Mouse (Mus musculus) midbrain, postnatal 0 days (tissue): Measurements from ENCODE around the gene AL731706.2. TPM values are rescaled to one million over a fixed set of nuclear protein-coding genes. Genes with fewer than 3 reads are reported as not detected.
A peak's percentile ranks its signal among the peaks of the same experiment; 100 is the strongest.

Experiments used
- ATAC-seq: fragments of 200-750 bp; cut with Nextera tagmentation; 2 replicates; pipeline ENCODE4 v1.8.0; 2017; ENCODE audit warnings: moderate number of reproducible peaks, mild to moderate bottlenecking, moderate TSS enrichment, moderate library complexity; ENCODE audit not compliant: low FRiP score
- DNase-seq: peaks from one replicate; pipeline ENCODE4 v3.0.0-alpha.2; 2015; ENCODE audit warnings: low spot score
- H3K27ac ChIP-seq: fragments of 300-500 bp; sonication (generic); 2 replicates; pipeline ENCODE4 v1.5.1; 2014; ENCODE audit warnings: low read depth, mild to moderate bottlenecking, low read length, mixed read lengths
- H3K27me3 ChIP-seq: fragments of 300-500 bp; sonication (generic); 2 replicates; pipeline ENCODE4 v1.6.1; 2014; ENCODE audit warnings: low read length, control low read depth, mixed read lengths; ENCODE audit not compliant: insufficient read depth
- H3K36me3 ChIP-seq: fragments of 300-500 bp; sonication (generic); 2 replicates; pipeline ENCODE4 v1.6.1; 2014; ENCODE audit warnings: low read length, control low read depth, mixed read lengths; ENCODE audit not compliant: insufficient read depth
- H3K4me1 ChIP-seq: fragments of 300-500 bp; sonication (generic); 2 replicates; pipeline ENCODE4 v1.6.1; 2014; ENCODE audit warnings: mild to moderate bottlenecking, control low read depth, antibody characterized with exemption, low read length, mixed read lengths; ENCODE audit not compliant: insufficient read depth
- H3K4me2 ChIP-seq: fragments of 300-500 bp; sonication (generic); 2 replicates; pipeline ENCODE4 v1.6.1; 2014; ENCODE audit warnings: low read depth, mild to moderate bottlenecking, low read length, mixed read lengths; ENCODE audit not compliant: poor library complexity, severe bottlenecking
- H3K4me3 ChIP-seq: fragments of 300-500 bp; sonication (generic); 2 replicates; pipeline ENCODE4 v1.5.1; 2014; ENCODE audit warnings: low read depth, mild to moderate bottlenecking, low read length, moderate library complexity
- H3K9ac ChIP-seq: fragments of 300-500 bp; sonication (generic); replicated peaks from 2 replicates; pipeline ENCODE4 v1.6.1; 2014; ENCODE audit warnings: mild to moderate bottlenecking, low read length, moderate library complexity, mixed read lengths; ENCODE audit not compliant: poor library complexity, severe bottlenecking
- H3K9me3 ChIP-seq: fragments of 300-500 bp; sonication (generic); 2 replicates; pipeline ENCODE4 v1.6.1; 2016; ENCODE audit warnings: low read length, control low read depth
- CTCF ChIP-seq: IDR thresholded peaks from 2 replicates; pipeline ENCODE4 v1.5.1; 2016; ENCODE audit warnings: antibody characterized with exemption, mild to moderate bottlenecking
- WGBS: fragments of 180-500 bp; shearing (Covaris S2); extraction: QIAGEN DNeasy Blood & Tissue Kit; methylation state at CpG from one replicate; pipeline ENCODE4 v1.1.7; 2014; 5-methylcytosine and 5-hydroxymethylcytosine counted together
- polyA plus RNA-seq: library from polyadenylated mRNA; unstranded; fragments of >200 nt; fragmentation: Nextera tagmentation; extraction: Ambion mirVana; gene quantifications from 2 replicates; pipeline ENCODE4 v1.2.1, GENCODE M21; 2015
- total RNA-seq: library from RNA; depleted of rRNA; stranded (reverse); fragments of >200 nt; gene quantifications from 2 replicates; pipeline ENCODE4 v1.2.3, GENCODE M21; 2014; rRNA removed

Gene AL731706.2
- not detected in 2 replicates for total RNA-seq
- 4.3 and 7.9 TPM in 2 replicates for polyA plus RNA-seq

- Histone ChIP-seq H3K4me2 (no peak within 1 kb of the TSS), H3K4me1 (0 out of 2 replicates have a peak, but pooled peaks cover 4% of the 10 kb centered on the region), H3K36me3 (peaks cover 12% of the 10 kb centered on the region), H3K9ac (no peak within 1 kb of the TSS), H3K4me3 (no peak within 1 kb of the TSS), H3K9me3 (no peaks in the 10 kb centered on the region), H3K27me3 (no peaks in the 10 kb centered on the region), H3K27ac (no peak within 1 kb of the TSS)
- WGBS, result 95% methylated on average over 2 of the region's 2 CpGs
- TF ChIP-seq CTCF, result no peak
- no peak for ATAC-seq
- DNase-seq, result no peak
Observed at GRCm38 (mm10) chr2:136885579-136885978, at the start of gene AL731706.2. TSS of gene AL731706.2 (minus strand) at chr2:136885679.

- H3K9me3 ChIP-seq, result no peaks in the 10 kb centered on the region
- H3K9ac ChIP-seq, result no peak overlapping the region
- DNase-seq (peak; percentile 31), ATAC-seq (no peak)
- H3K27ac ChIP-seq, result no peak overlapping the region
- no peak for TF ChIP-seq CTCF
- no peak overlapping the region for H3K4me3 ChIP-seq
- no peaks in the 10 kb centered on the region for H3K36me3 ChIP-seq
- whole genome bisulfite sequencing, result 62% methylated on average over 4 of the region's 4 CpGs
- H3K4me2 ChIP-seq, result no peak overlapping the region
- H3K4me1 ChIP-seq, result no peaks in the 10 kb centered on the region
- no peaks in the 10 kb centered on the region for H3K27me3 ChIP-seq
Observed at GRCm38 (mm10) chr2:136921003-136921408, 35.5 kb upstream of the AL731706.2 start.

GRCm38 (mm10) chr2:136920257-136920993 is 34.9 kb upstream of the AL731706.2 start:
- H3K4me2 ChIP-seq, result no peak overlapping the region
- H3K4me1 ChIP-seq, result no peaks in the 10 kb centered on the region
- no peak overlapping the region for H3K27ac ChIP-seq
- H3K36me3 ChIP-seq, result no peaks in the 10 kb centered on the region
- H3K9me3 ChIP-seq, result no peaks in the 10 kb centered on the region
- H3K9ac ChIP-seq, result no peak overlapping the region
- no peak for ATAC-seq
- no peak for DNase-seq
- no peaks in the 10 kb centered on the region for H3K27me3 ChIP-seq
- no peak for TF ChIP-seq CTCF
- H3K4me3 ChIP-seq, result no peak overlapping the region
- WGBS, result 83% methylated on average over 3 of the region's 3 CpGs

- H3K36me3 ChIP-seq, result no peaks in the 10 kb centered on the region
- WGBS, result 92% methylated on average over 1 of the region's 1 CpGs
- H3K4me1 ChIP-seq, result no peaks in the 10 kb centered on the region
- no peak overlapping the region for H3K4me2 ChIP-seq
- no peaks in the 10 kb centered on the region for H3K9me3 ChIP-seq
- no peak overlapping the region for H3K27ac ChIP-seq
- no peak overlapping the region for H3K4me3 ChIP-seq
- H3K27me3 ChIP-seq, result no peaks in the 10 kb centered on the region
- DNase-seq (no peak), ATAC-seq (no peak)
- no peak overlapping the region for H3K9ac ChIP-seq
- TF ChIP-seq CTCF, result no peak
Observed at GRCm38 (mm10) chr2:136919433-136919832, 34.0 kb upstream of the AL731706.2 start.

- no peaks in the 10 kb centered on the region for H3K27me3 ChIP-seq
- H3K9me3 ChIP-seq, result no peaks in the 10 kb centered on the region
- H3K4me2 ChIP-seq, result no peak overlapping the region
- peak; percentile 90 for DNase-seq
- ATAC-seq, result peak; percentile 74; the same call in 1 of the 2 replicates
- no peaks in the 10 kb centered on the region for H3K4me1 ChIP-seq
- WGBS, result 32% methylated on average over 3 of the region's 3 CpGs
- no peak overlapping the region for H3K4me3 ChIP-seq
- no peak overlapping the region for H3K9ac ChIP-seq
- peak; percentile 81 for TF ChIP-seq CTCF
- H3K27ac ChIP-seq, result no peak overlapping the region
- no peaks in the 10 kb centered on the region for H3K36me3 ChIP-seq
Observed at GRCm38 (mm10) chr2:136914334-136914902, 28.9 kb upstream of the AL731706.2 start.

GRCm38 (mm10) chr2:136913021-136913420 is 27.5 kb upstream of the AL731706.2 start:
- 41% methylated on average over 3 of the region's 3 CpGs for WGBS
- Histone ChIP-seq H3K27ac (no peak overlapping the region), H3K9me3 (no peaks in the 10 kb centered on the region), H3K4me1 (no peaks in the 10 kb centered on the region), H3K4me2 (no peak overlapping the region), H3K4me3 (no peak overlapping the region), H3K27me3 (no peaks in the 10 kb centered on the region), H3K36me3 (no peaks in the 10 kb centered on the region), H3K9ac (no peak overlapping the region)
- no peak for TF ChIP-seq CTCF
- DNase-seq (no peak), ATAC-seq (no peak)
